Mouse (Mus musculus): ENCODE measurements around the gene Dhrs1.

DNA sequence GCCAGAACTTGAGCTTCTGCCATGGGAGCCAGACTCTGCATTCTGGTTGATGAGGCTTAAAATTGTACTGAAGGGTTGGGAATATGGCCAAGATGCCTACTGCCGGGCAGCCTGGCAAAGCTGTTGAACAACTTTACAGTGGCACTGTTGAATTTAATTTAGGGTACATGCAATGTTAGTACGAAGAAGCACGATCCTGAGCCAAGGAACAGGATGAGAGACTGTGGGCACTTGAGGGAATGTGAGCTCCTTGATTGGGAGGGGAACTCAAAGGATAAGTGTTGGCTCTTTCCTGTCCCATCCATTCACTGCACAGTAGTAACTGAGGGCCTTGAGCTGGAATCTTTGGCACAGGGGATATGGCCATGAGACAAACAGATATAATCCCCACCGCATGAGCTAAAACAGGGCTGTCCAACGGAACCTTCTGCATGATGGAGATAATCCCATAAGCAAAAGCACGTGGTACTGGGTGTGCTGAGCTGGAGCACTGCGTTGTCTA is 14.9 kb downstream of the Dhrs1 start:
- TF ChIP-seq POLR2A (IDR thresholded peaks at IDR 0.05; ENCODE audit: borderline replicate concordance, insufficient read depth, low read length) (no peak), CTCF (IDR thresholded peaks at IDR 0.05; ENCODE audit: borderline replicate concordance, insufficient read depth, low read depth, low read length) (no peak)
